Mouse (Mus musculus) stomach, postnatal 0 days (tissue): ENCODE measurements around the gene Atp8a2. TPM values are rescaled to one million over a fixed set of nuclear protein-coding genes. Genes with fewer than 3 reads are reported as not detected.

ENCODE experiments used
- ATAC-seq: fragments of 200-750 bp; cut with Nextera tagmentation; 2 replicates; pipeline ENCODE4 v1.8.0; 2017; ENCODE audit not compliant: low FRiP score, low TSS enrichment
- DNase-seq: peaks from one replicate; pipeline ENCODE4 v3.0.0-alpha.2; 2016; ENCODE audit warnings: low spot score
- H3K27ac ChIP-seq: fragments of 300-500 bp; sonication (generic); replicated peaks from 2 replicates; pipeline ENCODE4 v1.5.1; 2014; ENCODE audit warnings: mild to moderate bottlenecking, control low read depth
- H3K27me3 ChIP-seq: fragments of 300-500 bp; sonication (generic); 2 replicates; pipeline ENCODE4 v1.6.1; 2014; ENCODE audit warnings: low read length; ENCODE audit not compliant: control insufficient read depth, insufficient read depth
- H3K36me3 ChIP-seq: fragments of 300-500 bp; sonication (generic); 2 replicates; pipeline ENCODE4 v1.6.1; 2014; ENCODE audit warnings: low read length, mixed read lengths; ENCODE audit not compliant: control insufficient read depth, insufficient read depth
- H3K4me1 ChIP-seq: fragments of 300-500 bp; sonication (generic); replicated peaks from 2 replicates; pipeline ENCODE4 v1.6.1; 2014; ENCODE audit warnings: antibody characterized with exemption; ENCODE audit not compliant: control insufficient read depth, insufficient read depth
- H3K4me2 ChIP-seq: fragments of 300-500 bp; sonication (generic); replicated peaks from 2 replicates; pipeline ENCODE4 v1.6.1; 2014; ENCODE audit warnings: low read depth, mild to moderate bottlenecking, control low read depth, moderate library complexity
- H3K4me3 ChIP-seq: fragments of 300-500 bp; sonication (generic); 2 replicates; pipeline ENCODE4 v1.5.1; 2014; ENCODE audit warnings: low read depth, low read length, control low read depth
- H3K9ac ChIP-seq: fragments of 300-500 bp; sonication (generic); 2 replicates; pipeline ENCODE4 v1.6.1; 2014; ENCODE audit warnings: mild to moderate bottlenecking, low read length, control low read depth, mixed read lengths
- H3K9me3 ChIP-seq: fragments of 300-500 bp; sonication (generic); 2 replicates; pipeline ENCODE4 v1.6.1; 2016; ENCODE audit warnings: low read length; ENCODE audit not compliant: control insufficient read depth
- CTCF ChIP-seq: IDR thresholded peaks from 2 replicates; pipeline ENCODE4 v1.5.1; 2016; ENCODE audit warnings: antibody characterized with exemption, low read depth, mild to moderate bottlenecking, moderate library complexity
- EP300 ChIP-seq: optimal IDR thresholded peaks from 2 replicates; pipeline ENCODE3; 2016; ENCODE audit warnings: antibody characterized with exemption
- WGBS: fragments of 180-500 bp; shearing (Covaris S2); extraction: QIAGEN DNeasy Blood & Tissue Kit; methylation state at CpG from one replicate; pipeline ENCODE4 v1.1.7; 2014; 5-methylcytosine and 5-hydroxymethylcytosine counted together
- polyA plus RNA-seq: library from polyadenylated mRNA; unstranded; fragments of >200 nt; fragmentation: Nextera tagmentation; extraction: Ambion mirVana; gene quantifications from 2 replicates; pipeline ENCODE4 v1.2.1, GENCODE M21; 2015

Atp8a2 gene
- polyA plus RNA-seq, 1 experiment from 2014 or later, result 6.3 TPM

DNA sequence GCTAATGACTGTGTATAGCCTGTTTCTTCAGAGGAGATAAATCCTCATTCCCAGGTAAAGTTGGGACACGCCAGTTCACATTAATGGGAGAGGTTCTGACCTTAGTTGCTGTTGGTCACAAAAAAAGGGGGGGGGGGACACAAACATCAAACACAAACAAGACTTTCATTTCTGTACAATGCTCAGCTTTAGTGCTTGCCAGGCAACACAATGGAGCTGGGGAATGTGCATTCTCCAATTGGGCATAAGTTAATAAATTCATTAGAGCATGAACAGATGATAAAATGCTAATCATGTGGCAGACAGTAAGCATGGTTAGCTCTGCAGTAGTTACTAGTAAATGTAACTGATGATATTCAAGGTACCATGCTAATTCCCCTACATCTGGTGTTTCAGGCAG, 195.2 kb downstream of the Atp8a2 start:
- no peaks in the 10 kb centered on the region for H3K9me3 ChIP-seq
- no peak for TF ChIP-seq CTCF
- TF ChIP-seq EP300, result no peak
- 82% methylated on average over 1 of the region's 1 CpGs for WGBS
- no peaks in the 10 kb centered on the region for H3K36me3 ChIP-seq
- no peak overlapping the region for H3K9ac ChIP-seq
- H3K27ac ChIP-seq, result no peak overlapping the region
- no peak for ATAC-seq
- no peak for DNase-seq
- no peak overlapping the region for H3K4me2 ChIP-seq
- H3K4me3 ChIP-seq, result no peak overlapping the region
- H3K27me3 ChIP-seq, result no peaks in the 10 kb centered on the region
- no peaks in the 10 kb centered on the region for H3K4me1 ChIP-seq

GRCm38 (mm10) chr14:59988860-59989259, 208.1 kb downstream of the Atp8a2 start:
- ATAC-seq (no peak), DNase-seq (no peak)
- H3K36me3 ChIP-seq, result no peaks in the 10 kb centered on the region
- H3K4me3 ChIP-seq, result no peak overlapping the region
- WGBS, result 61% methylated on average over 5 of the region's 5 CpGs
- no peaks in the 10 kb centered on the region for H3K27me3 ChIP-seq
- H3K9ac ChIP-seq, result no peak overlapping the region
- no peaks in the 10 kb centered on the region for H3K9me3 ChIP-seq
- no peaks in the 10 kb centered on the region for H3K4me1 ChIP-seq
- no peak for TF ChIP-seq EP300
- peak; percentile 43; the same call in 1 of the 2 replicates for TF ChIP-seq CTCF
- H3K27ac ChIP-seq, result no peak overlapping the region
- H3K4me2 ChIP-seq, result no peak overlapping the region

DNA sequence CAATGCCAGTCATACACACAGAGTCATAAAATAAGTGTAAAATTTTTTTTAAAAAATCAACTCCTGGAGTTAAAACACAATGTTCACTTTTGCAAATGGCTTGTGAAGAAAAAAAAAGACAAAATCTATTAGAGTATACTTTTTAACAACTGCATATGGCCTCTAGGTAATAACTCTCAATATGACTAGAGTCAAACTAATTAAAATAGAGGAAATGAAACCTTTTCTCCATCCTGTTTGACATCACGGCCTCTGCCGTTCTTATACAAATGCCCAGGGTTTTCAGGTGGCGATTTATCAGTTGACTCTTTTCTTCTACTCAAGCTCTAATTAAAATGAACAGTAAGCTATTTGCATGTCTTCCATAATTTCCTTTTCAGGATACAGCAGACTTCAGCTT, 209.0 kb downstream of the Atp8a2 start:
- Histone ChIP-seq H3K4me3 (no peak overlapping the region), H3K9me3 (no peaks in the 10 kb centered on the region), H3K4me2 (no peak overlapping the region), H3K9ac (no peak overlapping the region), H3K4me1 (no peaks in the 10 kb centered on the region), H3K27me3 (no peaks in the 10 kb centered on the region), H3K27ac (no peak overlapping the region), H3K36me3 (no peaks in the 10 kb centered on the region)
- DNase-seq (no peak), ATAC-seq (no peak)
- TF ChIP-seq EP300 (no peak), CTCF (no peak)
- WGBS, result 91% methylated on average over 3 of the region's 3 CpGs

- Histone ChIP-seq H3K36me3 (no peaks in the 10 kb centered on the region), H3K4me3 (no peak overlapping the region), H3K9ac (no peak overlapping the region), H3K4me1 (no peaks in the 10 kb centered on the region), H3K27me3 (no peaks in the 10 kb centered on the region), H3K27ac (no peak overlapping the region), H3K9me3 (no peaks in the 10 kb centered on the region), H3K4me2 (no peak overlapping the region)
- WGBS, result 44% methylated on average over 1 of the region's 2 CpGs
- no peak for ATAC-seq
- TF ChIP-seq CTCF, result no peak
- TF ChIP-seq EP300, result no peak
- no peak for DNase-seq
These were observed 219.0 kb downstream of the Atp8a2 start for GRCm38 (mm10) chr14:59978007-59978406.

- 61% methylated on average over 5 of the region's 5 CpGs for WGBS
- H3K4me1 ChIP-seq, result no peaks in the 10 kb centered on the region
- no peak overlapping the region for H3K4me2 ChIP-seq
- TF ChIP-seq EP300, result no peak
- TF ChIP-seq CTCF, result no peak
- ATAC-seq (no peak), DNase-seq (no peak)
- H3K9me3 ChIP-seq, result no peaks in the 10 kb centered on the region
- H3K36me3 ChIP-seq, result no peaks in the 10 kb centered on the region
- H3K9ac ChIP-seq, result no peak overlapping the region
- H3K4me3 ChIP-seq, result no peak overlapping the region
- H3K27me3 ChIP-seq, result no peaks in the 10 kb centered on the region
- H3K27ac ChIP-seq, result no peak overlapping the region
These were observed 225.7 kb downstream of the Atp8a2 start for GRCm38 (mm10) chr14:59971221-59971730.

DNA sequence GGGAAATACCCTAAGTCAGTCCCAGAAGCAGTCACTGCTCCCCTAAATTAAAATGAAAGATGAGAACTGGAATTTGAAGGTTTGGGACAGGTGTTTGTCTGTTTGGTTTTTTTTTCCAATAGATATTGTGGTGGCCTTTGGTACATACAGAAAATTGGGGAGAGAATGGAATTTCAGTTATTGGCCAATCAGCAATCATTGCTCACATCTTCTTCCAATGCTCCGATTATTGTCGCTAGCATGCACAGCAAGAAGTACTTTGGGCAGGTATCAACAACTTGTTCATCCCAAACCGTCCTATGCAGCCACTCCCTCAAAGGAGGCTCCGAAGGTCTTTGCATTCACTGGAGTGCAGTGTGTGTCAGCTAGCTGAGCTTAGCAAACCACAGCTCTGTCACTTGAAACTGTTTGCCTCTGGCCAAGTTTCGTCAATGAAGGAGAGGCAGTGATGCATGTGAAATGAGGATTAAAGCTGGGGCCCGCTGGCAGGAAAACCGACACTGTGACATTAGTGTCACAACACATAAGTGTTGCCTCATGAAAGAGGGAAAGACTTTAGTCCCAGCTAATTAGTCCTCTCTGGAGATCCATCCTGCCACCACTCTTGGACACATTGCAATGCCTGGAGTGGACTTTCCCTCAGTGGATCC, 227.4 kb downstream of the Atp8a2 start:
- 50% methylated on average over 7 of the region's 7 CpGs for WGBS
- Histone ChIP-seq H3K27ac (no peak overlapping the region), H3K4me2 (no peak overlapping the region), H3K9ac (no peak overlapping the region), H3K27me3 (no peaks in the 10 kb centered on the region), H3K9me3 (no peaks in the 10 kb centered on the region), H3K36me3 (no peaks in the 10 kb centered on the region), H3K4me3 (no peak overlapping the region), H3K4me1 (no peaks in the 10 kb centered on the region)
- no peak for DNase-seq
- TF ChIP-seq CTCF (no peak), EP300 (no peak)
- no peak for ATAC-seq
